Mouse (Mus musculus) adrenal gland, postnatal 25 days (tissue): ENCODE results near the gene Fank1. TPM values are rescaled to one million over a fixed set of nuclear protein-coding genes. Genes with fewer than 3 reads are reported as not detected.

Source experiments
- DNase-seq: peaks from one replicate; pipeline ENCODE4 v3.0.0; 2021; ENCODE audit warnings: mixed read lengths
- total RNA-seq: library from RNA; stranded (reverse); gene quantifications from 2 replicates; pipeline ENCODE4 v1.2.3, GENCODE M21; 2021

The Fank1 gene
- total RNA-seq, 1 experiment from 2014 or later, result 0.46 TPM

GRCm38 (mm10) chr7:133768517-133768916, 8.1 kb upstream of the Fank1 start:
- no peak for DNase-seq

- DNase-seq, result peak; percentile 14
Measured at GRCm38 (mm10) chr7:133775179-133775578, 1.5 kb upstream of the Fank1 start.

- peak; percentile 45 for DNase-seq
Measured at GRCm38 (mm10) chr7:133775796-133776625, 650 bp upstream of the Fank1 start.

- DNase-seq, result no peak
Measured at GRCm38 (mm10) chr7:133781583-133781982, 4.9 kb downstream of the Fank1 start.

- no peak for DNase-seq
Measured at GRCm38 (mm10) chr7:133781991-133782390, 5.3 kb downstream of the Fank1 start.

GRCm38 (mm10) chr7:133782717-133783435, 6.2 kb downstream of the Fank1 start, which contains the start of gene Dhx32:
Gene Dhx32, minus strand, starts transcription at chr7:133782726.
- DNase-seq, result peak; percentile 84

GRCm38 (mm10) chr7:133787571-133787970, 10.9 kb downstream of the Fank1 start:
- DNase-seq, result no peak

- no peak for DNase-seq
Measured at GRCm38 (mm10) chr7:133788147-133788546, 11.5 kb downstream of the Fank1 start.

GRCm38 (mm10) chr7:133790171-133790570, 13.5 kb downstream of the Fank1 start:
- no peak for DNase-seq

GRCm38 (mm10) chr7:133790608-133791229, 14.1 kb downstream of the Fank1 start:
- DNase-seq, result no peak

- no peak for DNase-seq
Measured at GRCm38 (mm10) chr7:133792771-133793170, 16.1 kb downstream of the Fank1 start.

GRCm38 (mm10) chr7:133793248-133794131, 16.8 kb downstream of the Fank1 start:
- peak; percentile 54 for DNase-seq

GRCm38 (mm10) chr7:133794720-133795119, 18.1 kb downstream of the Fank1 start:
- DNase-seq, result no peak

- DNase-seq, result no peak
Measured at GRCm38 (mm10) chr7:133799928-133800327, 23.3 kb downstream of the Fank1 start.

GRCm38 (mm10) chr7:133801823-133802222, 25.2 kb downstream of the Fank1 start:
- peak; percentile 30 for DNase-seq

- DNase-seq, result peak; percentile 66
Measured at GRCm38 (mm10) chr7:133805614-133806175, 29.0 kb downstream of the Fank1 start.

- no peak for DNase-seq
Measured at GRCm38 (mm10) chr7:133812927-133813326, 36.3 kb downstream of the Fank1 start.

GRCm38 (mm10) chr7:133813331-133813730, 36.7 kb downstream of the Fank1 start:
- DNase-seq, result no peak

- DNase-seq, result no peak
Measured at GRCm38 (mm10) chr7:133823751-133824150, 47.1 kb downstream of the Fank1 start.

- no peak for DNase-seq
Measured at GRCm38 (mm10) chr7:133824579-133824978, 47.9 kb downstream of the Fank1 start.

GRCm38 (mm10) chr7:133828514-133828913, 51.9 kb downstream of the Fank1 start:
- DNase-seq, result no peak
